Mouse (Mus musculus) right cerebral cortex, postnatal 14 days (tissue): ENCODE results near the gene Dgkq.
A peak's percentile ranks its signal among the peaks of the same experiment; 100 is the strongest.
"Not testable (repeated sequence)": the region's sequence is repeated elsewhere in the genome, so short reads cannot be mapped to it uniquely, and the experiment has no call there.

ENCODE experiments used
- DNase-seq: peaks from one replicate; pipeline ENCODE4 v3.0.0; 2022

The Dgkq gene

DNA sequence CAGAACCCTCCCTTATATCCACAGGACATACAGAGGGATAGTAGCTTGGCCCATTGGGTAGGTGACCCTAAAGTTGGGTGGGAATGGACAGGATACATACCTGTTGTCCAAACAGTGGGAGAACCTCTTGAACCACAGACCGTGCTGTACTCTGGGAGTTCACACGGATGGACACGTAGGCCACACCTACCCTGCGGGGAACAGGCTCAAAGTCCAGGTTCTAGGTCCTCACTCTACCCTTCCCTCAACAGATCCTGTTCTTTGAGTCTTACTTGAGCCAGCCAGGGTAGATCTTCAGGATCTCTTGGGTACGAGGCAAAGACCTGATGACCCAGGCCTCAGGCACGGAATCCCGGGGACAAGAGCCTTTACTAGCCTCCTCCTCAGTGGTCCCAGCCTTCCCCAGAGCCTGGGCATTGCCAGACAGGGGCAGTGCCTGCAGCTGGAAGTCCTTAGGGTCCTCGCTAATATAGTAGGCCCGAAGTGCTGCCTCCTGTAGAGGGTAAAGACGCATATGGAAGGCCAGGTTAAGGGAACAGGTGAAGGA lies 15.0 kb downstream of the Dgkq start:
- DNase-seq, result no peak

DNA sequence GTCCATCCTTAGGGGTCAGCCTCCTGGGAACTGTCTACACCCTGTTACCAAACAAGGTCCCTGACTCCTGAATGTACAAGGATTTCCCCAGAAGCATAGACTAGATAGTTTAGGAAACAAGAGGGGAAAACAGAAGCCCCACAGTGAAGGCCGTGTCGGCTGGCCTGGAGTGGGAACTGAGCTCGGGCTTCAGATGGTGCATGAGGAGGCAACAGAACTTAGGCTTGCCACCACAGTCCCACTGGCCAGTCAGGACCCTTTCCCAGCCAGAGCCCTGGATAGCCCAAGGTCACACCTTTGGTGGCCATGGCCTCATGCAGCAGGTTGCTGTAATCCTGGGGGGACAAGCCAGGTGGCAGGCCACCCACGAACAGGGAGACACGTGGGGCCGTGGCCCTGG lies 16.1 kb downstream of the Dgkq start:
- no peak for DNase-seq

- no peak for DNase-seq
Measured at GRCm38 (mm10) chr5:108651823-108652222, 17.6 kb downstream of the Dgkq start.

- no peak for DNase-seq
Measured at GRCm38 (mm10) chr5:108651136-108651720, 18.2 kb downstream of the Dgkq start.

DNA sequence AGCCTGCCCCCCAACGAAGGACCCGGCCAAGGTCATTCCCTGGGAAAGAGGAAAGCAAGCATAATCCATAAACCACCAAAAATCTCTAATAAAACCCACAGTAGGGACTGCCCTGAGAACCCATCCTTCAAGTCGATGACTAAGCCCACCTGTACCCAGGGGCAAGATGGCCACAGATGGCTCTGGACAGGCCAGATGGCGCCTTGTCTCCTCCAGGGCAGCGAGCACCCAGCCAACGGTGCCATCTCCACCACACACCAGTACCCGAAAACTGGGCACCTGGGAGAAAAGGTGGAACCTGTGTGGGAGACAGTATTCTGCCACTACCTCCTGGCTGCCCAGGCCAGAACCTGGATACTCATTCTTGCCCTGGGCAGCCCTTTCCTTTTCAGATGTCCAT lies 19.1 kb downstream of the Dgkq start:
- DNase-seq, result no peak

- no peak for DNase-seq
Measured at GRCm38 (mm10) chr5:108648937-108649576, 20.4 kb downstream of the Dgkq start.

- DNase-seq, result no peak
Measured at GRCm38 (mm10) chr5:108647820-108648465, 21.5 kb downstream of the Dgkq start.

DNA sequence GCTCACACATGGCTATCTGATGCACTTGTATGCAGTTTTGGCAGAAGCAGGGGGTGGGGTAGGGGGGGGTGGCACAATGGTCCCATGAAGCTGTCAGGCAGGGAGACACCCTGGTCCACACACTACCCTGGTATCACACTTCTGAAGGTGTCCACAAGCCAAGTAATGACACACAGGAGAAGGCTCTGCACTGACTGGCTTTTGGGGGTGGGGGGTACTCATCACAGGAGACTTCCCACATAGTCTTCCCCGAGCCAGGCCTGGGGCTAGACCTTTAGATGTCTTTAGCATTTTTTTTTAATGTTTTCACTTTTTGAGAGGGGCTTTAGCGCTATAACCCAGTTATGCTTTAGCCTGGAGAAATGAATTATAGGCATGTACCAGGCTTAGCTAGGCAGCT lies 22.2 kb downstream of the Dgkq start:
- DNase-seq, result no peak

GRCm38 (mm10) chr5:108646343-108646660 lies 23.2 kb downstream of the Dgkq start:
- DNase-seq, result no peak

GRCm38 (mm10) chr5:108645651-108646342 lies 23.7 kb downstream of the Dgkq start:
- no peak for DNase-seq

GRCm38 (mm10) chr5:108643674-108644073 lies 25.8 kb downstream of the Dgkq start:
- no peak for DNase-seq

GRCm38 (mm10) chr5:108636172-108636571 lies 33.3 kb downstream of the Dgkq start:
- DNase-seq, result no peak

DNA sequence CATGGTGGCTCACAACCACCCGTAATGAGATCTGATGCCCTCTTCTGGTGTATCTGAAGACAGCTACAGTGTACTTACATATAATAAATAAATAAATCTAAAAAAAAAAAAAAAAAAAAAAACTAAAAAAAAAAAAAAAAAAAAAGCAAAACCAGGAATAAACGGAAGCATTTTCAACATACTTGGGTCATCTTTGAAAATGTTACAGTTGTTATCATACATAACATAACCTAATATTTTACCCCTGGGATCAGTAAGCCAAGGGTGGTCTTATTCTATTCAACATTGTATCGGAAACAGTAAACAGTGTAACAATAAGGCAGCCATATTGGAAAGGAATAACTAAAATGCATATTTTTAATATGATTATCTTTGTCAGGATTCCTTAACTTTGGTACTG lies 35.4 kb downstream of the Dgkq start:
- DNase-seq, result not testable (repeated sequence)

GRCm38 (mm10) chr5:108633676-108634075 lies 35.8 kb downstream of the Dgkq start:
- no peak for DNase-seq

- DNase-seq, result peak; percentile 94
Measured at GRCm38 (mm10) chr5:108629634-108630483, 39.6 kb downstream of the Dgkq start, which contains the start of the genes Gak and Tmem175. Gak (minus strand) TSS chr5:108629755. Tmem175 (plus strand) TSS chr5:108629770.

DNA sequence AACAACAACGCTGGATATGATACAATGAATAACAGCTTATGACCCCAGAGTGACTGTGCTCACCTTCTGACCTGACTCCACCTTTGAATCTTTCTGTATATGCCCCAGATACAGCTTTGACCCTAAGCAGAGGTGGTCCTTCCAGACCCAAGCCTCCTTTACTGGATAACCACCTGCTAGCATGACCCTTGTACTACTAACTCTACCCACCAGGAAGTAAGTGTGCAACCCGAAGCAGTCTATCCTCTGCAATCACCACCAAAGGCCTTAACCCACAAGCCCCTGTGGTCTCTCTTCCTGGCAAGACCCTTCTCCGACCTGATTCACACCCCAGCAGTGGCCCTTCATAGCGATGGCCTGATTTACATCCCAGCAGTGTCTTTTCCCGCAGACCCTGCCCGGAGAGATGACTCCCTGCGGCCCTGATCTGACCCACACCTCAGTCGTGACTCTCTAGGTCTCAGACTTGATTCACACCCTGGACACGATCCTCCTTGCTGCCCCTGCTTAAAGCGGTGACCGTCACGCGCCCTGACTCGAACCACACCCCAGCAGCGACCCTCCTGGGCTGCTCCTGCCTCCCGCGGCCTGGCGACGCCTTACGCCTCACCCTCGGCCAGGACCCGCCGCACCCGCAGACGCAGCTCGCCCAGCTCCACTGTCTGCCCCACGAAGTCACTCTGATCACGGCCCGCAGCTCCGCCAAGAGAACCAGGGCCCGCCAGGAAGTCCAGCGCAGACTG lies 40.4 kb downstream of the Dgkq start:
- no peak for DNase-seq

GRCm38 (mm10) chr5:108626050-108626660 lies 43.3 kb downstream of the Dgkq start:
- DNase-seq, result no peak

DNA sequence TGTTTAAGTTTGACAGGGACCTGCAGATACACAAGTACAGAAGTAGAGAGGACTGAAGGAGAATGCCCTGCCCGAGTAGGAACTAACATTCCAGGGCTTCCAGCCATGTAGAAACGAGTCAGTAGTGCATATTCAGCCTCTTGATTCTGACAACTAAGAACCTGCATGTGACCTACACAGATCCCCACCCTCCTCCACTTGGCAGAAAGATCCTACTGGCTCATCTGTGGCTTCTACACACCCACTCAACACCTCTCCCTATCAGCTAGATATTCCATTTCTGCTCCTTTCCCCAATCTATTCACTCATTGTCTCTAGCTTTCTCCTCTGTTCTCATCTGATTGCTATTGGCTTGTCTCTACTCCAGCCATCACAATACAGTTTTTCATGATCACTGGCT lies 47.6 kb downstream of the Dgkq start:
- no peak for DNase-seq

GRCm38 (mm10) chr5:108610426-108610825 lies 59.0 kb downstream of the Dgkq start:
- no peak for DNase-seq

GRCm38 (mm10) chr5:108602537-108602936 lies 66.9 kb downstream of the Dgkq start:
- DNase-seq, result no peak

- DNase-seq, result no peak
Measured at GRCm38 (mm10) chr5:108599923-108600322, 69.5 kb downstream of the Dgkq start.
